Mouse (Mus musculus) liver, embryonic 12.5 days (tissue): Measurements from ENCODE around the gene Pola2. TPM values are rescaled to one million over a fixed set of nuclear protein-coding genes. Genes with fewer than 3 reads are reported as not detected.

Source experiments
- ATAC-seq: fragments of 200-750 bp; cut with Nextera tagmentation; 2 replicates; pipeline ENCODE4 v1.8.0; 2017; ENCODE audit warnings: moderate number of reproducible peaks, mild to moderate bottlenecking, moderate library complexity
- H3K27ac ChIP-seq: fragments of 300-500 bp; sonication (generic); 2 replicates; pipeline ENCODE4 v1.5.1; 2016; ENCODE audit warnings: mild to moderate bottlenecking
- H3K27me3 ChIP-seq: fragments of 300-500 bp; sonication (generic); replicated peaks from 2 replicates; pipeline ENCODE4 v1.6.1; 2016; ENCODE audit warnings: mild to moderate bottlenecking, moderate library complexity
- H3K36me3 ChIP-seq: fragments of 300-500 bp; sonication (generic); 2 replicates; pipeline ENCODE4 v1.6.1; 2016; ENCODE audit warnings: mild to moderate bottlenecking, moderate library complexity
- H3K4me1 ChIP-seq: fragments of 300-500 bp; sonication (generic); 2 replicates; pipeline ENCODE4 v1.6.1; 2016
- H3K4me2 ChIP-seq: fragments of 300-500 bp; sonication (generic); 2 replicates; pipeline ENCODE4 v1.6.1; 2016; ENCODE audit warnings: mild to moderate bottlenecking, moderate library complexity
- H3K4me3 ChIP-seq: fragments of 300-500 bp; sonication (generic); 2 replicates; pipeline ENCODE4 v1.5.1; 2016; ENCODE audit warnings: mild to moderate bottlenecking, moderate library complexity
- H3K9ac ChIP-seq: fragments of 300-500 bp; sonication (generic); 2 replicates; pipeline ENCODE4 v1.6.1; 2016; ENCODE audit warnings: mild to moderate bottlenecking, moderate library complexity
- H3K9me3 ChIP-seq: fragments of 300-500 bp; sonication (generic); replicated peaks from 2 replicates; pipeline ENCODE4 v1.6.1; 2016; ENCODE audit warnings: mild to moderate bottlenecking, moderate library complexity
- WGBS: fragments of 180-500 bp; shearing (Covaris S2); methylation state at CpG from one replicate; pipeline ENCODE4 v1.1.7; 2016; ENCODE audit not compliant: insufficient replicate concordance; 5-methylcytosine and 5-hydroxymethylcytosine counted together
- polyA plus RNA-seq: library from polyadenylated mRNA; unstranded; fragments of >200 nt; fragmentation: Nextera tagmentation; extraction: Ambion mirVana; gene quantifications from 2 replicates; pipeline ENCODE4 v1.2.1, GENCODE M21; 2016

The Pola2 gene
- polyA plus RNA-seq, 1 experiment from 2014 or later, result 83.2 TPM

DNA sequence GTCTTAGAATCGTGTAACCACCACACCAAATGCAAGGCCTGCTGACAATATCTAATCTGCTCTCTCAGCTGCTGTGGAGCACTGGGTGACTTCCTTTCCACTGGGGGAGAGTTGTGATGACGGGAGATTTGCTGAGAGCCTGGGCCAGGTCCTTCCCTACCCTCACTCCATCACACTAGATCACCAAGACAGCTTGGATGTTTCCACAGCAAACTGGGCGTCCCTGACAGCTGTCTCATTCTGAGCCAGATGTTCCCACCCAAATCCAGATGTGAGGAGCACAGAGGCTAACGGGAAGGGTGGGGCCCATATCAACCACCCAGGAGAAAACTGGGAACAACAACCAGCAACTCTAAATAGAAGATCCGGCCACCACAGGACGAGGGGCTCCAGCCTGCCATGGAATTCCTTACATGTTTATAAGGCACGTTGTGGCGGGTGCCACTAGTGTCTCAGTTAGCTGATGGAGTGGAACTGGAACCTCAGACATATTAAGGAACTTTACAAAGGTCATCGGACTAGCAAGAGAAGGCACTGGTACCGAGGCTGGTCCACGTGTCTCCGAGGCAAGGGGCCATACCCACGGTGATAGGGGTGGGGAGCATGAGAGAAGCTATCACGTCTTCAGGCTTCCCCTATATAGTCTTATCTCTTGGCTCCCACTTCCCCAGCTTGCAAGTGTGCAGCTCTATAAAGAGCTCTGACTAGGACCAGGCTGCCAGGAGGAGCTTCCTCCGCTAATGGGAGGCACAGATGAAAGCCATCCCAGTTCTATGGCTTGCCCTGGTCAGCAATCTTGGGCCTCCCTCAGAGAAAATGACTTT is 41.7 kb downstream of the Pola2 start:
- Histone ChIP-seq H3K36me3 (peaks cover 9% of the 10 kb centered on the region), H3K4me1 (peaks cover 54% of the 10 kb centered on the region), H3K27ac (peak overlapping the region; percentile 88), H3K9ac (peak overlapping the region; percentile 66), H3K27me3 (peaks cover 24% of the 10 kb centered on the region), H3K4me3 (peak overlapping the region; percentile 41), H3K9me3 (no peaks in the 10 kb centered on the region), H3K4me2 (peak overlapping the region; percentile 96)
- peak; percentile 81 for ATAC-seq
- 19% methylated on average over 15 of the region's 15 CpGs for WGBS

DNA sequence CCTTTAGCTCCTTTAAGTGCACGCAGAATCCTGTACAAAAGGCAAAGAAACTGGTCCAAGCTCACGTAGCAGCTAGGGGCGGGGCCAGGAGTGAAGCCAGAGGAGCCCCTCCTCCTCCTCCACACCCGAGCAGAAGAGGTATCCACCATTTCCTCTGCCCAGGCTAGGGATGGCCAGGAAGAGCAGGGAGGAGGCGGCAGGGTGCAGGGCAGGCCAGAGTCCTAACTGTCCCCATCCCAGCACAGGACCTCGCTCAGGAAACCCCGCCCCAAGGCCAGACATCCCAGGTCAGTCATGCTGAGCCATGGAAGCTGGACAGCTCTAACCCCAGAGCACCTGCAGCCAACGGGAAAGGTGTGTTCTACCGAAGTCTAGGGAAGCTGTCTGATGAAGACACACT is 42.3 kb downstream of the Pola2 start:
- Histone ChIP-seq H3K4me2 (peak overlapping the region; percentile 96), H3K4me1 (peaks cover 50% of the 10 kb centered on the region), H3K27ac (peak overlapping the region; percentile 88), H3K27me3 (peaks cover 18% of the 10 kb centered on the region), H3K9ac (peak overlapping the region; percentile 66), H3K9me3 (no peaks in the 10 kb centered on the region), H3K36me3 (peaks cover 16% of the 10 kb centered on the region), H3K4me3 (peak overlapping the region; percentile 41)
- WGBS, result 19% methylated on average over 9 of the region's 9 CpGs
- ATAC-seq, result peak; percentile 19

DNA sequence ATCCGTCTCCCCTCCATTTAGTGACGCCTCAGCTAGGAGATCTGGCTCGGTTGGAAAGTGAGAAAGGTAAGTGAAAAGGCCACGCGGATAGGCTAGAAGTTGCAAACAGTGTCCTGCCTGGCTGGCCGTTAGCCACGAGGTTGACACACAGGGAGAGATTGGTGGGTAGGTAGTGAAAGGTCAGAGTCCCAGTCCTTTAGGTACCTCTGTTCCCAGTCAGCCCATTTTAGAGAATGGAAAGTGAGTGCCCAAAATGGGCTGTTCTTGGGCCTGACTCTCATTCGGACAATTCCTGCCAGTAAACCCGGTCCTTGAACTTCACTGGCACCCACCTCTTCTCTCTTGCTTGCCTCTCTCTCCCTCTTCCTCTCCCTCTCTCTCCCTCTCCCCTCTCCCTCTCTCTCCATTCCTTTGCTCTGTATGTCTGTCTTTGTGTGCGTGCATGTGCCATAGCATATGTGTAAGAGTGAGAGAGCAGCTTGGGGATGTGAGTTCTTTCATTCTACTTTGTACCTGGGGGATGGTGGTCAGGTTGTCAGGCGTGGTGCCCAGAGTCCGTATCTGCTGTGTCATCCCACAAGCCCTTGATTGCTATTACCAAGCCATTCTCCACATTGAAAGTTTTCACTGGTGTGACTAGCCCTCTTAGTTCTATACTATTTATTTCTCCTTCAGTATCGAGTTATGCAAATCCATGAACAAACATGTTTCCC is 50.8 kb downstream of the Pola2 start, which contains the start of gene Dpf2:
Gene Dpf2 (minus strand): TSS at position 4 of the 713 bp plus-strand sequence.
- Histone ChIP-seq H3K4me2 (peak within 1 kb of the TSS; percentile 83), H3K4me3 (peak within 1 kb of the TSS; percentile 72), H3K27ac (peak within 1 kb of the TSS; percentile 80), H3K36me3 (peaks cover 48% of the 10 kb centered on the region), H3K9me3 (no peaks in the 10 kb centered on the region), H3K4me1 (peaks cover 57% of the 10 kb centered on the region), H3K27me3 (no peaks in the 10 kb centered on the region), H3K9ac (peak within 1 kb of the TSS; percentile 83)
- WGBS, result 7% methylated on average over 13 of the region's 13 CpGs
- ATAC-seq, result peak; percentile 50

DNA sequence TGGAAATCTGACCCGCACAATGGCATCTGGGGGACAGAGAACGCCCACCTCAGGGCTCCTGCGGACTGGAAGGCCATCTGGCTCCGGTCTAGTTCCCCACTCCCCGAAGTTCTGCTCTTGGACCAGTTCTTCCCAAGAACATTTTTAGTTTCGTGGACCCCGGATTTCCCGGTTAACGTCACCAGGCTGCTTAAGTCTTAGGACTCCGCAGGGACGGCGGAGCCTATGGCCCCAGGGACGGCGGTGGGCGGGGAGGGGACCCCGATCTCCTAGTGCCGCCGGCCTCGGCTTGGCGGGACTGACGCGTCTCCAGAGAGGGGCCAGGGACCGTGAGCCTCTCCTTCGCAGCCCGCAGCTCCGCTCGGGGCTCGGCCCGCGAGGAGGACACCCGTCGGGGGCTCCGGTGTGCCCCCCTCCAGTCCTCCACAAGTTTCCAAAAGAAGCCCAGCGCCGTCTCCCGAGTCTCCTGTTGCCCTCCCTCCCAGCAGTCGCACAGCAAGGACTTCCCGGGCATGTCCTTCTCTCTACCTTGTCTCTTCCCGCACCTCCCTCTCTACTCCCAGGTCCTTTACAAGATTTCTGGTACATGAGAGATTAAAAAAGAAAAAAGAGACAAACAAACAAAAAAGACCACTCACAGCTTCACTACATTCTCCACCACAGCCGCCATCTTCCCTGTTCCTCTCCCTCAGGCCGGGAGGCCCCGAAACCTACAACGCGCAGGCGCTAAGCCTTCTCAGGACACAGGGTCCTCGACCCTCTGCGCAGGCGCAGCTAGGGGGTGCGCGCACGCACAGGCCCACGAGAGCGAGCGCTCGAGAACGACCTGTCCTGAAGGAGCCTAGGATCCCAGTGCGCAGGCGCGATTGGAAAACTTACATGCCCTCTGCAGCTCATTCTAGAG is 51.6 kb downstream of the Pola2 start:
- H3K4me1 ChIP-seq, result peaks cover 57% of the 10 kb centered on the region
- H3K4me3 ChIP-seq, result peak overlapping the region; percentile 72
- H3K9ac ChIP-seq, result peak overlapping the region; percentile 83
- H3K36me3 ChIP-seq, result peaks cover 43% of the 10 kb centered on the region
- no peaks in the 10 kb centered on the region for H3K9me3 ChIP-seq
- peak overlapping the region; percentile 80 for H3K27ac ChIP-seq
- H3K27me3 ChIP-seq, result no peaks in the 10 kb centered on the region
- peak; percentile 95 for ATAC-seq
- under 1% methylated on average over 59 of the region's 59 CpGs for WGBS
- H3K4me2 ChIP-seq, result peak overlapping the region; percentile 83

DNA sequence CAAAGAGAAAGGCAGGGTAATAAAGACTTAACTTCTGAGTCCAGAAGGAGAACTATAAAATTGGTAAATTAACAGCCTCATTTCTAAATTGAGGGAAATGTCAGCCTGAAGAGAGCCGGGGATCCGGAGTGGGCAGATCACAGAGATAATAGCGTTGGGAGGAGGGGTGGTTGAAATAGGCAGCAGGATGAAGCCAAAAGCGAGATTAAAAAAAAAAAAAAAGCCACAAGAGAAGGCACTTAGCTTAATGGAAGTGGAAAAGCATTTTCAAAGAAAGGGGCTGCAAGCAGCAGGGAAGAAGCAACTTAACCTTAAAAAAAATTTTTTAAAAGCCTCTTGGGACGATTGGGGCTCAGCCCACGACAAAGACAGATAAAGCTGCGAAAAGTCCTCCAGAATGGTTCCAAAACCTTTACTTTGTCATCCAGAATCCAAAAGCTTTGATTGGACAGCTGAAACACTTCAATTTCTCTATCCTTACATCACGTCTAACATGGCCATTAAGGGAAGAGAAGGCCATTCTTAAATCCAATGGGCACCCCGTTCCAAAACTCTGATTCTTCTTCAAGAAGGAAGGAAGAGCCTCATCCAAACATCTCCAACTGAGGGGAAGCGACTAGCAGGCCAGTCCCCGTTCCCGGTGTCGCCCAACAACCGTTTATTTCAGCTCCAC is 52.4 kb downstream of the Pola2 start:
- Histone ChIP-seq H3K4me2 (peak overlapping the region; percentile 83), H3K4me1 (peaks cover 57% of the 10 kb centered on the region), H3K4me3 (peak overlapping the region; percentile 72), H3K9me3 (no peaks in the 10 kb centered on the region), H3K27ac (peak overlapping the region; percentile 78), H3K36me3 (peaks cover 44% of the 10 kb centered on the region), H3K27me3 (no peaks in the 10 kb centered on the region), H3K9ac (peak overlapping the region; percentile 83)
- no peak for ATAC-seq
- WGBS, result 2% methylated on average over 14 of the region's 14 CpGs

DNA sequence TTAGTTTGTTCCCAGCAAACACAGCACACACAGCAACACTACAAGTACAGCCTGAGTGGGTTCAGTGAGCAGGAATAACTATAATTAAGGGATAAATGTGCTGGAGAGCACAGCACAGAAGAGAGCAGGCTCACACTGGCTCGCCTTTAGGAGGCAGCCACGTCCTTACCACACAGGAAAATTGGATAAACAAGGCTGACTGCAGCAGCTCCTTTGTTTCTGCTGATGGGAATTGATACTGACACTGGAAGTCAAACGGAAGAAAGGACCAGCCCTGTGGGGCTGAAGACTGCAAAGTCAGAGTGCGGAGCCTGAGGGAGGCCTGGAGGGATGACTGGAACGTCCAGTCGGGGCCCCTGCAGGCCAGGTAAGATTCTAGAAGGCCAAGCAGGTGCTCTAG is 53.8 kb downstream of the Pola2 start:
- Histone ChIP-seq H3K9me3 (no peaks in the 10 kb centered on the region), H3K36me3 (peaks cover 46% of the 10 kb centered on the region), H3K4me2 (peak overlapping the region; percentile 83), H3K4me1 (peaks cover 47% of the 10 kb centered on the region), H3K4me3 (peak overlapping the region; percentile 2), H3K27me3 (no peaks in the 10 kb centered on the region), H3K27ac (peak overlapping the region; percentile 43; the same call in 1 of the 2 replicates), H3K9ac (peak overlapping the region; percentile 28; the same call in 1 of the 2 replicates)
- WGBS, result 63% methylated on average over 6 of the region's 6 CpGs
- ATAC-seq, result no peak

DNA sequence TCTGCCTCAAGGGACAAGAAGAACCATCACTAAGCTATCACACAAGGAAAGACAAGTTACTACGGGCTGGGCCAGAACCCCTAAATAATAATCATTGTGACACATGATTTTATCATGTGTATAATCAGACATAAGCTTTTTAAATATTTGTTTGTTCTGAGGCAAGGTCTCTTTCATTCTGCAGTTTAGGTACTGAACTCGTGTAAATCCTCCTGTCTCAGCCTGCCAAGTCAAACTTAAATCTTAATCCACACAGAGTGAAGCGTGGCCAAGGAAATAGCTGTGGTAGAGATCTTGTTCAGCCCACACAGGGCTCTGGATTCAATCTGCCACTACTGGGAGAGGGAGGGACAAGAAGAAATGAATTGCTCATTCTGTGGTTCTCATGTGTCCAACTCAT is 56.7 kb downstream of the Pola2 start:
- ATAC-seq, result no peak
- Histone ChIP-seq H3K27ac (no peak overlapping the region), H3K4me3 (no peak overlapping the region), H3K9ac (no peak overlapping the region), H3K9me3 (no peaks in the 10 kb centered on the region), H3K27me3 (no peaks in the 10 kb centered on the region), H3K4me2 (no peak overlapping the region), H3K4me1 (peaks cover 25% of the 10 kb centered on the region), H3K36me3 (peaks cover 64% of the 10 kb centered on the region)
- WGBS, result 82% methylated on average over 3 of the region's 3 CpGs

DNA sequence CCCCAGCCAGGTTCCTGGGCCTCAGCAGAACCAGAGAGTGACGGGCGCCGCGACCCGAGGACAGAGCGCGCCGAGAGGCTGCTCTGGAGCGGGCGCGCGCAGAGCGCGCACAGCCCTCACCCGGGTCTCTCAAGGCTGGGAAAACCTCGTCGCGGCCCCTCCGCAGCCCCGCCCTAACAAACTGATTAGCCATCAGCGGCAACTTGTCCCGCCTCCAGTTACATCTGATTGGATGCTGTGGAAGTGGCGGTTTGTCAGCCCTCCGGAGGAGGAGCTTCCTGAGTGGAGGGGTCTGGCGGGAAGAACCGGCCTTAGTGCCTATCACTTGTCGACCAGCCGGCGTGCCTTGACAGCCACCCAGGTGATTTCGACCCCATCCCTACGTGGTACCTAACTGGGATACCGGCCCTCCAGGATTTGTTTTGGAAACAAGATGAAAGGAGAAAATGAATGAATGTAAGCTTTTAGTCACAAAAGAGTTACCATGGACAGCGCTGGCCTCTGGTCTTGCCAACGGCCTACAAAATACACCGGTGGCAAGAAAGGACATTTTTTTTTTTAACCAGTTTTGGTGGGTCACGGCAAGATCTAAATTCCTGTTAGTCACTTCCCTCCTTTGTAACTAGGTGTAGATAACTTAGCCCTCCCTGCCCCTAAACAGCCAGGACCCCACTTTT is 69.9 kb downstream of the Pola2 start, which contains the start of gene Tigd3:
Gene Tigd3 (minus strand): TSS at position 148 of the 677 bp plus-strand sequence.
- peaks cover 55% of the 10 kb centered on the region for H3K36me3 ChIP-seq
- H3K4me2 ChIP-seq, result peak within 1 kb of the TSS; percentile 96
- peaks cover 29% of the 10 kb centered on the region for H3K4me1 ChIP-seq
- H3K9me3 ChIP-seq, result no peaks in the 10 kb centered on the region
- WGBS, result 4% methylated on average over 36 of the region's 36 CpGs
- peak; percentile 93 for ATAC-seq
- peak within 1 kb of the TSS; percentile 91 for H3K9ac ChIP-seq
- no peaks in the 10 kb centered on the region for H3K27me3 ChIP-seq
- H3K27ac ChIP-seq, result peak within 1 kb of the TSS; percentile 86
- peak within 1 kb of the TSS; percentile 70 for H3K4me3 ChIP-seq

DNA sequence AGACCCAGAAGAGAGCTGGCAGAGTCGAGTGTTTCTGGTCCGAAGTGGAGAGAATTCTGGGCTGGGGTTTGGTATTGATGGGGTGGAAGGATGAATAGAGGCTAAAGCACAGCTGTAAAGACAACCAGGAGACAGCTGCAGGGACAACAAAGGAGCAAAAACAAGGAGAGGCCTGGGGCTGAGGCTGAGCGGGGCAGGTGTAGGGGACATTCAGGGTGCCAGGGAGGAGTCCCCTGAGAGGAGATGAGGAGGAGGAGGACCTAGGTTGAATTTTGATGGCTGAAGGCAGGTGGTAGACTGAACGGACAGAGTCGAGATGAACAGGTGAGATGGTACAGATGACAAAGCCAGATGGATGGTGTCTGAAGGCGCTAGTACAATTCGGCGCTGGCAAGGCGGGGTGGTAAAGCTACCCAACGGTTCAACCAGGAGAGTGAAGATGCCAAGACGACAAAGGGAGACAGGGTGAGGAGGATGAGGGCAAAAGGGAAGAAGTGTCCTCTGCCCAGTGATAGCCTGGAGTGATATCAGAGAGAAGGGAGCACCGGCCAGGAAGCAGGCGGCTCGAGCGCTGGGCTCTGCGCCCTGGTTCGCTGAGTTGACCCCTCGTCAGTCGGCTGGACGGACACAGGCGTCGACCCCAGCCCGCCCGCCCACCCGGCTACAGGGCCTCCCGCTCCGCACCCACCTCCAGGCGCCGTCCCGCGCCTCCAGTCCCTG is 70.6 kb downstream of the Pola2 start:
- Histone ChIP-seq H3K4me1 (peaks cover 29% of the 10 kb centered on the region), H3K9ac (peak overlapping the region; percentile 91), H3K9me3 (no peaks in the 10 kb centered on the region), H3K4me2 (peak overlapping the region; percentile 96), H3K27me3 (no peaks in the 10 kb centered on the region), H3K4me3 (peak overlapping the region; percentile 70), H3K36me3 (peaks cover 51% of the 10 kb centered on the region), H3K27ac (peak overlapping the region; percentile 86)
- WGBS, result 13% methylated on average over 29 of the region's 31 CpGs
- ATAC-seq, result peak; percentile 38

DNA sequence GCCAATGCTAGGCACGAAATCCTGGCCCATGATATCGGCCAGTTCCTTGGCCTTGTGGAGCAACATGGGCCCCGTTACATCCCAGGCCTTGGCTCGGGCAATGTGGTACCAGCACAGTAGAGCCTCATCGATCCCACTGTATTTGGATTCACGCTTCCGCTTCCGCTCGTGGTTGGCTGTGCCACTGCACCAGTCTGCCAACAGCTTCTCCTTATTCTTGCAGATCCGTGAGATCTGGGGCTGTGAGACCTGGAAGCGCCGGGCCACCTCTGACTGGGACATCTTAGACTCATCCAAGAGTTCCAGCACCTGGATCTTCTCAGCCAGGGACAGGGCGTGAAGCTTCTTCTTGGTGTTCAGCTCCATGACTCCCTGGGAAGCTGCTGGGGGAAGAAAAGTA is 71.3 kb downstream of the Pola2 start:
- H3K4me3 ChIP-seq, result peak overlapping the region; percentile 70

More for the DNA sequence above, 71.3 kb downstream of the Pola2 start:
- Histone ChIP-seq H3K4me1 (peaks cover 35% of the 10 kb centered on the region), H3K9ac (peak overlapping the region; percentile 91), H3K27me3 (no peaks in the 10 kb centered on the region), H3K36me3 (peaks cover 44% of the 10 kb centered on the region), H3K4me2 (peak overlapping the region; percentile 96), H3K27ac (no peak overlapping the region; the same call in 1 of the 2 replicates), H3K9me3 (no peaks in the 10 kb centered on the region)
- ATAC-seq, result no peak
- 94% methylated on average over 13 of the region's 13 CpGs for WGBS
